Mouse (Mus musculus): ENCODE measurements around the gene Ppm1l. TPM values are rescaled to one million over a fixed set of nuclear protein-coding genes. Genes with fewer than 3 reads are reported as not detected.
A peak's percentile ranks its signal among the peaks of the same experiment; 100 is the strongest.

Ppm1l gene
- 10 to 100 TPM; 77.3 to 84.5 TPM for total RNA-seq (2021)
- long read RNA-seq, experiment 1, full-length matches to known transcripts = 34 of 55 reads
- long read RNA-seq, experiment 1, partial matches to known transcripts = 0 of 55 reads
- long read RNA-seq, experiment 1, other reads (novel, unspliced or antisense) = 21 of 55 reads
- long read RNA-seq, experiment 2, full-length matches to known transcripts = 12 of 26 reads
- long read RNA-seq, experiment 2, partial matches to known transcripts = 0 of 26 reads
- long read RNA-seq, experiment 2, other reads (novel, unspliced or antisense) = 14 of 26 reads

DNA sequence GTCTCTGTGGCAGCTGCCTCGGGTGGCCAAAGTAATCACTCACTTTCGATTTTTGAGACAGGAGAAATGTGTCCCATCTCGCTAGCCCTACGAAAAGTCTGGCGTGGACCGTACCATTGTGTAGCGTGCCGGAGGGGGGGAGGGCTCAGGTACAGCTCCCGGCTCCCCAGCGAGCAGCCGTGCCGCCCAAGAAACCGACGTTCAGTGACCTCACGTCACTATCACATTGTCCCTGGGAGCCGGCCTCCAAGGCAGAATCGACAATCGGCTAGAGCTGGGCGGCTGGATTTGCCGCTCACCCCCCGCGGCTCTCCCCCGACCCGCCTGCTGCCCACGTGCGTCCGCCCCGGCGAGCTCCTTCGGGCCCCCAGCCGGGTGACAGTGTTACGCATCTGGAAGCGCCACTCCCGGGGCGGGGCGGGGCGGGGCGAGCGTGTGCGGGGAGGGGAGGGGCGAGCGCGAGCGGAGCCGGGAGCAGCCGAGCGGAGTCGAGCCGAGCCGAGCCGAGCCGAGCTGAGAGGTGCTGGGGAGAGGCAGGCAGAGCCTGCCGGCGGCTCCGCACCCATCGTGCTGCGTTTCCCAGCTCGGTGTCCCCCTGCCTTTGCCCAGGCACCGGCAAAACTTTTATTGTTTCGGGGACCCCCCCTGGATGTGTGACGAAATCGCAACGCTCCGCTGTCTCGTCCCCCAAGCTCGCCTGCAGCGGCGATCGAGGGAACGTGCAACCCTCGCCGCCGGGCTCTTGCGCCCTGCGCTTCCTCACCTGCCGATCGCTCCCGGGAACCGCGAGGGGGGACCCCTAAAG, at the start of gene Ppm1l:
Ppm1l (plus strand) TSS at position 471 of the 805 bp plus-strand sequence.
- DNase-seq (ENCODE audit: low spot score in 2 of 2) = peak; percentile 86 to 89

- no peak for DNase-seq (ENCODE audit: low spot score in 2 of 2)
Measured at GRCm38 (mm10) chr3:69271812-69272211, 44.8 kb upstream of the Ppm1l start.

DNA sequence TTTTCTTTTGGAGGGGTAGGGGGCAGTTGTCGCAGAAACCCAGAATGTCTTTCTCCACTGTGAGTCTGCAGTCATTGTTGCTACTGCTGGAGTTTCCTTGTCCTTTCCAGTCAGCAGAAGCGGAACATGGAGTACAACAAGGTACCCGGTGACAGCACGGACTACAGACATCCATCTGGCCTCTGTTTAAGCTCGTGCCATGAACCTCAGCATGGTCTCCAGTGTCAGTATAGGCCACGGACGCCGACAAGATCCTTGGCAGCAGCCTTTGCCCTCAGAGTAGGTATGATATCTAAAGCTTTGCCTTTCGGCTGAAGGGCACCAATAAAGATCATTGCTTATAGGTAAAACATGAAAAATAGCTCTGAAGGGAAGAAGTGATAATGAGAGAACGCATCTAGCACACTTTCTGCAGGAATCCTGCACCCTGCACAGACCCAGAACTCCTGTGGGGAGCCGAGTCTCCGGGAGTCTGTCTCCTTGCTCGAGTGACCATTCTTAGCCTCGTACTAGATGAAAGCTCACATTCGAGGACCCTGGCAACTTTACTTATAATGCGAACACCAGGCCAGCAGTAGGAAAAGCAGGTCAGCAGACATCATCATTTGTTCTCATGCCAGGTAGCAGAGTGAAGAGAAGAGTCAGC, 42.5 kb upstream of the Ppm1l start:
- no peak for DNase-seq (ENCODE audit: low spot score in 2 of 2)

GRCm38 (mm10) chr3:69274664-69275312, 41.9 kb upstream of the Ppm1l start:
- DNase-seq (ENCODE audit: low spot score in 2 of 2) = peak; percentile 36 to 39

- no peak for DNase-seq (ENCODE audit: low spot score in 2 of 2)
Measured at GRCm38 (mm10) chr3:69278648-69279047, 38.0 kb upstream of the Ppm1l start.

- DNase-seq (ENCODE audit: low spot score in 2 of 2) = peak in 1 of 2 experiments; percentile 8
Measured at GRCm38 (mm10) chr3:69282406-69282805, 34.3 kb upstream of the Ppm1l start.

DNA sequence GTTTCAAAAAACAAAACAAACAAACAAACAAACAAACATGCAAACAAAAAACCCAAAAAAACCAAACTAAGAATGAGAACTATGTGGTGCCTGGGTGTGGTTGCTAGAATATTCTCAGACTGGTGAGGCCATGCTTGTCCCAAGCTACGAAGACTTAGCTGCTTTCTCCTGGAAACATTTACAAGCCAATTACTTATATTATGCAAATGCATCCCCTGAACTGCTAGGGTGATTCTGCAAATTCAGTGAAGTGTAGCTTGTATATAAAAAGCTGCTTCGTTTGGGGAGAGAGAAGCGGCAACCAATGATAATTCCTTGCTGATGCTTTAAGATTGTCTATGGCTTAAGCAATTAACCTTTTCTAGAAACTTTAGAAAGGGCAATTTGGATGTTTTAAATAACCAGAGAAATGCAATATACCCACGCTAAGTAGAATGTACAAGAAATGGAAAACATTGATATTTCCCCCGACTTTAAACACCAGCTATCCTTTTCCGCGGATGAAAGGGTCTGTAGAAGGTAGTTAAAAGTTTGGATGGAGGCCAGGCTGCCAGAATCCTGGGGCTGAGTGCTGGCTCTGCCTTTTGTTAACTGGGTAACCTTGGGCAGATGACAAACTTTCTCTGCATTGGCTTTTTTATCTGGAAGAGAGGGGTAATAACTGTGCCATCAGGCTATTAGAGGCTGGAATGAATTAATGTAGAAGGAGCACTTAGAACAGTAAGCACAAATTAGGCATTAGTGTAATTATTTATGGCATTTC, 33.4 kb upstream of the Ppm1l start:
- DNase-seq (ENCODE audit: low spot score in 2 of 2) = no peak

DNA sequence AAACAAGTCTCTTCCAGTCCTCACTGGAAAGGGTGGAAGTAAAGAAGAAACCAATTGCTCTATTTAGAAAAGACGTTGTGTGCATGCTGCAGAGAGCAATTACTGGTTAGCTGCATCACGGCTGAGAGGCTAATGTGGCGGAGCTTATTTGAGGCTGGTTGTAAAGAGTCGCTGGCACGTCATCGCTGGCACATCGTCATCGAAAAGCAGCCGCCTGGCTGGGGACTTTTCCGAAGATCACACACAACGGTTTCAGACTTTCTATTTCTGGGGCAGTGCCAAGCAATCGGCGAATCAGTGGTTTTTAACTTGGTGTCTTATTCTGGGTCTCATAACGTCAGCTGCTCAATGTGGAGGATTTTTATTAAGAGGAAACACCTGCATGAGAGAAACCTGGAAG, 26.8 kb upstream of the Ppm1l start:
- peak; percentile 28 to 32 for DNase-seq (ENCODE audit: low spot score in 2 of 2)

- DNase-seq (ENCODE audit: low spot score in 2 of 2) = peak; percentile 20 to 21
Measured at GRCm38 (mm10) chr3:69290294-69290693, 26.4 kb upstream of the Ppm1l start.

DNA sequence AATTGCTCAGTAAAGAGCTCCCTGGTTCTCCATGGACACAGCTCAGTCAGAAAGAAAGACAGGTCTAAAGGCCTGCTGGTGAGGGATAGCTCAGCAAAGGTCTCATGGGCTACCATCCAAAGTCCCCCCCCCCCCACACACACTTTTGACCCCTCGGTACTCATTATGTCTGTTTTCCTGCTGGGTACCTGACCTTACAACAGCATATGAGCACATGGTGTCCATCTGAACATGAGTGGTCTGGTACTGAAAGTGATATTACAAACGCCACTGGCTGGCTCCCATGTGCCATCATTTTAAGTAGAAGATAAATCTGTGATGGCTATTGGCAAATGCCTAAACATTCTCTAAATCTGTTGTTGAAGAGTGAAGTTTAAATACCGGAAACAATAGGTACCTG, 25.8 kb upstream of the Ppm1l start:
- DNase-seq (ENCODE audit: low spot score in 2 of 2) = no peak

- no peak for DNase-seq (ENCODE audit: low spot score in 2 of 2)
Measured at GRCm38 (mm10) chr3:69292628-69293027, 24.0 kb upstream of the Ppm1l start.

- DNase-seq (ENCODE audit: low spot score in 2 of 2) = no peak
Measured at GRCm38 (mm10) chr3:69296270-69296669, 20.4 kb upstream of the Ppm1l start.

DNA sequence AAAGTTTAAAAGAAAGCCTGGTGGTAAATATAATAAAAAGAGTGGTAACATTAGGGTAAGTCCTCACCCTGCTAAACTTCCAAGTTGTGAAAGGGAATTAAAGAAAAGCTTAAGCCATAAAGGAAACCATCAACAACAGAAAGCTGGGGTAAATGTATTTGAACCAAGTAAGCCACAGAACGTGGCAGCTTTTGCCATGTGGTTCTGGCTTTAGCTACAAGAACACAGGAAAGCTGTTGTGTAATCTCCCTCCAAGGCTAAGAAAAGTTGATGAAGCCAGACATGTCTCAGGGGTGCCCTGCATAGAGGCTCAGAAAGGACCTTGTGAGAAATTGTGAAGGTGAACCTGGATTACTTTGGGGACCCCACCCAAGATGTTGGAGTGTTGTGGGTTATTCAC, 16.5 kb upstream of the Ppm1l start:
- DNase-seq (ENCODE audit: low spot score in 2 of 2) = no peak

- DNase-seq (ENCODE audit: low spot score in 2 of 2) = no peak
Measured at GRCm38 (mm10) chr3:69315810-69316390, 761 bp upstream of the Ppm1l start.

- DNase-seq (ENCODE audit: low spot score in 2 of 2) = no peak
Measured at GRCm38 (mm10) chr3:69317251-69318125, 827 bp downstream of the Ppm1l start.

- DNase-seq (ENCODE audit: low spot score in 2 of 2) = no peak
Measured at GRCm38 (mm10) chr3:69318131-69318951, 1.7 kb downstream of the Ppm1l start.

DNA sequence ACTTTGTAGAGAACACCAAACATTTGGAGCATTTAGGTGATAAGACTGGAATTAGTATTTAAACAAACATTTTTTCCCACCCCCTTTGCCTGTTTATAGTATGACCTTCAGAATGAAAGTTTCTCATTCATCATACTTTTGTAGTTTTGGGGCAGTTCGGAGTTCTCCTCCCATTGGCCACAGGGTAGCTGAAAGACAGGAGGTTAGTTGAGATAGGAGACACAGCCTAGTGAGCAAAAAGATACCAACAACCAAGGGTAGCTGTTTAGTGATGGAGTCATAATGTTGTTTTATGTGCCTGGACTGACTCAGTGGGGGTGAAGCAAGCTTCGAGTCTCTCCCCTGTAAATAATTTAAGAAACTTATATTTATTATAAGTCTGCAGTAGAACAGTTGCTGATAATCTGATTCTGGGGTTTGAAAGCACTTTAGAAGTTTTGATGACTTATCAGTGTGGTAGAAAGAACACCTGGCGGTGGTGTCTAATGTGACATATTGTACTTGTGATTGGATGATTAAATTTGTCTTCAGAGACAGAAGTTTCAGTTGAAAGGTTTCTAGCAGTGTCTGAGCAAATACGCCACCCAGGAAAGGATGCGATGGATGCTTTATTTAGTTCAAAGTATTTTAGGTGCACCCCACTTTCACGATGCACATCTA, 2.5 kb downstream of the Ppm1l start:
- no peak for DNase-seq (ENCODE audit: low spot score in 2 of 2)

- no peak for DNase-seq (ENCODE audit: low spot score in 2 of 2)
Measured at GRCm38 (mm10) chr3:69323982-69324381, 7.3 kb downstream of the Ppm1l start.
